Mouse (Mus musculus) lung, adult 2 months (tissue): ENCODE measurements around the gene Cacna1i.

Experiments used
- CTCF ChIP-seq: fragments of 200-500 bp; IDR thresholded peaks from 2 replicates; pipeline ENCODE4 v1.5.1; 2011; ENCODE audit warnings: mild to moderate bottlenecking, low read length, control low read depth; ENCODE audit not compliant: insufficient read depth
- POLR2A ChIP-seq: fragments of 200-500 bp; IDR thresholded peaks from 2 replicates; pipeline ENCODE4 v1.6.1; 2011; ENCODE audit warnings: low read depth, mild to moderate bottlenecking, control low read depth, low read length, borderline replicate concordance; ENCODE audit errors: extremely low read depth

DNA sequence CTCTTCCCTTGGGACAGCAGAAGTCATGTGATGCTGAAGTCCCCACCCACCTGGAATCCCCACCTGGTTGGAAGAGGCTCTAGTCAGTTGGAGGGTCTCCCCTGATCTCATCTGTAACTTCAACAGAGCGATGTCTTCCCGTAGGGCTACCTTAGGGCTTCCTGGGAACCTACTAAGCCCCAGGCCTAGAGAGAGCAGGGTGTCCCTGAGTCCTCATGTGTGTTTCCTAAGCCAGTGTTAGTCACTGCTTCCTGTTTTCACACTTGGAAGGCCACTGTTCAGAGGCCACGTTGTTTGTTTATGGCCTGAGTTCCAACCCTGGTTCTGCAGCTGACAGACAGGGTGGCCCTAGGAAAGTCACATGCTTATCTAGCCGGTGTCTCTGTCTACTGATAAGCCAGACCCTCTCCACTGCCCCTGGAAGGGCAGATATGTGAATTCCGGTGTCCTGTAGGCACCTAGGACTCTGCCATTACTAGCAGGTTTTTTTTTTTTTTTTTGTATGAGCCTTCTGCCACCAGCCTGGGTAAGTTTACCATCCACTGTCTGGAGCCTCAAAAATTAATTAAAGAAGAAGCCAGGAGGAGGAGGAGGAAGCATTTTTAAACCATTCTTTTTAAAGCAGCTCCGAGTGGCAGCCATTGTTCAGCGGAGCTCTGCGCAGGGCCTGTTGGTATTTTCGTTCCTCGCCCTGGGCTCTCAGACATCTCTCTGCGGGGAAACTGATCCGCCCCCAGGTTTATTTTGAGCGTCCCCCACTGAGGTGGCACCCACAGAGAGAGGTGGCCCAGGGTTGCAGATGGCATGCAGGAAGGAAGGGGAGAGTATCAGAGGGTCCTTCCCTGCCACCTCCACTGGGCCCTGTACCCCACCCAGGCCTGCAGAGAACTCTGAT lies 77.0 kb downstream of the Cacna1i start:
- TF ChIP-seq CTCF (no peak), POLR2A (no peak)
